Mouse (Mus musculus) testis, adult 2 months (tissue): ENCODE data around the gene Trappc2l.

Experiments
- CTCF ChIP-seq: fragments of 200-500 bp; IDR thresholded peaks from 2 replicates; pipeline ENCODE4 v1.5.1; 2012; ENCODE audit warnings: low read depth, mild to moderate bottlenecking, inconsistent platforms, low read length, moderate library complexity; ENCODE audit not compliant: control insufficient read depth, insufficient read depth, insufficient replicate concordance
- POLR2A ChIP-seq: fragments of 200-500 bp; IDR thresholded peaks from 2 replicates; pipeline ENCODE4 v1.6.1; 2012; ENCODE audit warnings: low read depth, mild to moderate bottlenecking, inconsistent platforms, low read length, moderate library complexity; ENCODE audit not compliant: control insufficient read depth

- TF ChIP-seq CTCF (no peak), POLR2A (no peak)
These were observed 24.7 kb upstream of the Trappc2l start for GRCm38 (mm10) chr8:122586749-122587148.
